Comparison of ENCODE assay signal across 8 mouse cellular contexts in the genomic region with DNA sequence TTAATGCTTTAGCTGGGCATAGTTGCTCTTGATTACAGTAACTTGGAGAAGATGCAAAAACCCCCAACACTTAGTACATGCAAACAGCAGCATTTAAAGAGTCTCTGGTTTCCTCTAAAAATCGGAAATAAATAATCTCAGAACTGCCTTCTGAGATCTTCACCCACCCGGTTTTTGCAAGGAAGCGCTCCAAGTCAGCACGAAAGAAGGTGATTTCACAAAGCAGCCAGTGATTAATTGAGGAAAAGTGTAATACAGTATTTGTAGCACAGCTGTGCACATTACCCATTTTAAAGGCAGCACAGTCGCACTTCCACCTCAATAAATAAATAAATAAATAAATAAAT. TPM values are rescaled to one million over a fixed set of nuclear protein-coding genes. Genes with fewer than 3 reads are reported as not detected.
A peak's percentile ranks its signal among the peaks of the same experiment; 100 is the strongest.
DNase-seq lines count a peak whose midpoint lies in the region; ATAC-seq lines count a peak whose summit lies in the region.

No protein-coding gene starts in this region.

- ATAC-seq in kidney, embryonic 15.5 days (replicated peaks; ENCODE audit: low FRiP score): no peak
- ATAC-seq in embryonic facial prominence, embryonic 12.5 days (ENCODE audit: insufficient number of reproducible peaks, insufficient read depth, low FRiP score, low TSS enrichment): no peak
- no peak for ATAC-seq in hindbrain, embryonic 15.5 days (ENCODE audit: low FRiP score, low read depth)
- ATAC-seq in midbrain, embryonic 14.5 days (ENCODE audit: low FRiP score, low TSS enrichment): no peak

- H3K36me3 ChIP-seq in kidney, embryonic 15.5 days: peaks cover 11% of the 10 kb centered on the region; the same call in 1 of the 2 replicates
- H3K36me3 ChIP-seq in embryonic facial prominence, embryonic 12.5 days: peaks cover 7% of the 10 kb centered on the region
- H3K36me3 ChIP-seq in hindbrain, embryonic 15.5 days: no peaks in the 10 kb centered on the region
- H3K36me3 ChIP-seq in midbrain, embryonic 14.5 days (ENCODE audit: control insufficient read depth, insufficient read depth, low read length): peaks cover 7% of the 10 kb centered on the region; the same call in 1 of the 2 replicates

- H3K9me3 ChIP-seq in kidney, embryonic 15.5 days (replicated peaks): no peaks in the 10 kb centered on the region
- no peaks in the 10 kb centered on the region for H3K9me3 ChIP-seq in embryonic facial prominence, embryonic 12.5 days
- H3K9me3 ChIP-seq in hindbrain, embryonic 15.5 days: no peaks in the 10 kb centered on the region
- no peaks in the 10 kb centered on the region for H3K9me3 ChIP-seq in midbrain, embryonic 14.5 days (ENCODE audit: control insufficient read depth, low read length)

- peaks cover 42% of the 10 kb centered on the region for H3K4me1 ChIP-seq in kidney, embryonic 15.5 days
- peaks cover 28% of the 10 kb centered on the region for H3K4me1 ChIP-seq in embryonic facial prominence, embryonic 12.5 days
- peaks cover 32% of the 10 kb centered on the region for H3K4me1 ChIP-seq in hindbrain, embryonic 15.5 days (replicated peaks)
- H3K4me1 ChIP-seq in midbrain, embryonic 14.5 days (ENCODE audit: control insufficient read depth, insufficient read depth, low read length): peaks cover 29% of the 10 kb centered on the region

- WGBS in kidney, embryonic 15.5 days: 4% methylated on average over 5 of the region's 5 CpGs
- WGBS in embryonic facial prominence, embryonic 12.5 days: 10% methylated on average over 5 of the region's 5 CpGs
- WGBS in hindbrain, embryonic 15.5 days: 2% methylated on average over 5 of the region's 5 CpGs
- 4% methylated on average over 5 of the region's 5 CpGs for WGBS in midbrain, embryonic 14.5 days

- peak overlapping the region; percentile 97 for H3K27ac ChIP-seq in kidney, embryonic 15.5 days
- H3K27ac ChIP-seq in embryonic facial prominence, embryonic 12.5 days: no peak overlapping the region; the same call in 1 of the 2 replicates
- peak overlapping the region; percentile 99 for H3K27ac ChIP-seq in hindbrain, embryonic 15.5 days (replicated peaks)
- peak overlapping the region; percentile 98 for H3K27ac ChIP-seq in midbrain, embryonic 14.5 days (replicated peaks; ENCODE audit: low read depth, low read length)

- no peak for DNase-seq in kidney, postnatal 25 days
- DNase-seq in midbrain, embryonic 14.5 days: no peak
- no peak for DNase-seq in adrenal gland, adult 2 months
- DNase-seq in adrenal gland, postnatal 10 days: no peak
- no peak for DNase-seq in adrenal gland, adult (ENCODE audit: inconsistent age in 2 of 2, low spot score in 1 of 2)

- H3K27me3 ChIP-seq in kidney, embryonic 15.5 days: no peaks in the 10 kb centered on the region
- no peaks in the 10 kb centered on the region for H3K27me3 ChIP-seq in embryonic facial prominence, embryonic 12.5 days
- no peaks in the 10 kb centered on the region for H3K27me3 ChIP-seq in hindbrain, embryonic 15.5 days
- H3K27me3 ChIP-seq in midbrain, embryonic 14.5 days (ENCODE audit: control insufficient read depth, insufficient read depth, low read length): no peaks in the 10 kb centered on the region

- H3K4me3 ChIP-seq in kidney, embryonic 15.5 days (replicated peaks): peak overlapping the region; percentile 81
- peak overlapping the region; percentile 87 for H3K4me3 ChIP-seq in embryonic facial prominence, embryonic 12.5 days
- peak overlapping the region; percentile 97 for H3K4me3 ChIP-seq in hindbrain, embryonic 15.5 days
- peak overlapping the region; percentile 93 for H3K4me3 ChIP-seq in midbrain, embryonic 14.5 days (replicated peaks; ENCODE audit: low read depth, low read length)

- H3K9ac ChIP-seq in kidney, embryonic 15.5 days: peak overlapping the region; percentile 84
- peak overlapping the region; percentile 94 for H3K9ac ChIP-seq in embryonic facial prominence, embryonic 12.5 days
- H3K9ac ChIP-seq in hindbrain, embryonic 15.5 days: peak overlapping the region; percentile 100
- H3K9ac ChIP-seq in midbrain, embryonic 14.5 days (replicated peaks; ENCODE audit: low read length): peak overlapping the region; percentile 99

- H3K4me2 ChIP-seq in kidney, embryonic 15.5 days: peak overlapping the region; percentile 83
- peak overlapping the region; percentile 67 for H3K4me2 ChIP-seq in embryonic facial prominence, embryonic 12.5 days (replicated peaks)
- H3K4me2 ChIP-seq in hindbrain, embryonic 15.5 days: peak overlapping the region; percentile 61
- peak overlapping the region; percentile 78 for H3K4me2 ChIP-seq in midbrain, embryonic 14.5 days (ENCODE audit: low read length)

RNA-seq across cellular contexts. Expression of a gene that starts 2.9 kb away (rescaled TPM):
- polyA plus RNA-seq in kidney, embryonic 15.5 days (2015; fragmentation: Nextera tagmentation; extraction: Ambion mirVana): 54.8 and 56.1 TPM in 2 replicates
- polyA plus RNA-seq in embryonic facial prominence, embryonic 12.5 days (2016; fragmentation: Nextera tagmentation; extraction: Ambion mirVana): 60.2 and 66.4 TPM in 2 replicates
- polyA plus RNA-seq in hindbrain, embryonic 15.5 days (2015; fragmentation: Nextera tagmentation; extraction: Ambion mirVana): 126 and 136 TPM in 2 replicates
- 130 and 167 TPM in 2 replicates for polyA plus RNA-seq in midbrain, embryonic 14.5 days (2014; fragmentation: Nextera tagmentation; extraction: Ambion mirVana)
- total RNA-seq in adrenal gland, adult 2 months (2021): 10 to 100 TPM; 10.7 to 16.3 TPM
- polyA plus RNA-seq in adrenal gland, adult 2 months (2012; rRNA removed): 8.8 and 10.5 TPM in 2 replicates
- total RNA-seq in adrenal gland, postnatal 10 days (2021): 10 to 100 TPM; 24.8 to 25.1 TPM
